Mouse (Mus musculus) midbrain, postnatal 0 days (tissue): ENCODE results near the gene Eid1. TPM values are rescaled to one million over a fixed set of nuclear protein-coding genes. Genes with fewer than 3 reads are reported as not detected.

Source experiments
- ATAC-seq: fragments of 200-750 bp; cut with Nextera tagmentation; 2 replicates; pipeline ENCODE4 v1.8.0; 2017; ENCODE audit warnings: moderate number of reproducible peaks, mild to moderate bottlenecking, moderate TSS enrichment, moderate library complexity; ENCODE audit not compliant: low FRiP score
- DNase-seq: peaks from one replicate; pipeline ENCODE4 v3.0.0-alpha.2; 2015; ENCODE audit warnings: low spot score
- H3K27ac ChIP-seq: fragments of 300-500 bp; sonication (generic); 2 replicates; pipeline ENCODE4 v1.5.1; 2014; ENCODE audit warnings: low read depth, mild to moderate bottlenecking, low read length, mixed read lengths
- H3K27me3 ChIP-seq: fragments of 300-500 bp; sonication (generic); 2 replicates; pipeline ENCODE4 v1.6.1; 2014; ENCODE audit warnings: low read length, control low read depth, mixed read lengths; ENCODE audit not compliant: insufficient read depth
- H3K36me3 ChIP-seq: fragments of 300-500 bp; sonication (generic); 2 replicates; pipeline ENCODE4 v1.6.1; 2014; ENCODE audit warnings: low read length, control low read depth, mixed read lengths; ENCODE audit not compliant: insufficient read depth
- H3K4me1 ChIP-seq: fragments of 300-500 bp; sonication (generic); 2 replicates; pipeline ENCODE4 v1.6.1; 2014; ENCODE audit warnings: mild to moderate bottlenecking, control low read depth, antibody characterized with exemption, low read length, mixed read lengths; ENCODE audit not compliant: insufficient read depth
- H3K4me2 ChIP-seq: fragments of 300-500 bp; sonication (generic); 2 replicates; pipeline ENCODE4 v1.6.1; 2014; ENCODE audit warnings: low read depth, mild to moderate bottlenecking, low read length, mixed read lengths; ENCODE audit not compliant: poor library complexity, severe bottlenecking
- H3K4me3 ChIP-seq: fragments of 300-500 bp; sonication (generic); 2 replicates; pipeline ENCODE4 v1.5.1; 2014; ENCODE audit warnings: low read depth, mild to moderate bottlenecking, low read length, moderate library complexity
- H3K9ac ChIP-seq: fragments of 300-500 bp; sonication (generic); replicated peaks from 2 replicates; pipeline ENCODE4 v1.6.1; 2014; ENCODE audit warnings: mild to moderate bottlenecking, low read length, moderate library complexity, mixed read lengths; ENCODE audit not compliant: poor library complexity, severe bottlenecking
- H3K9me3 ChIP-seq: fragments of 300-500 bp; sonication (generic); 2 replicates; pipeline ENCODE4 v1.6.1; 2016; ENCODE audit warnings: low read length, control low read depth
- CTCF ChIP-seq: IDR thresholded peaks from 2 replicates; pipeline ENCODE4 v1.5.1; 2016; ENCODE audit warnings: antibody characterized with exemption, mild to moderate bottlenecking
- WGBS: fragments of 180-500 bp; shearing (Covaris S2); extraction: QIAGEN DNeasy Blood & Tissue Kit; methylation state at CpG from one replicate; pipeline ENCODE4 v1.1.7; 2014; 5-methylcytosine and 5-hydroxymethylcytosine counted together
- polyA plus RNA-seq: library from polyadenylated mRNA; unstranded; fragments of >200 nt; fragmentation: Nextera tagmentation; extraction: Ambion mirVana; gene quantifications from 2 replicates; pipeline ENCODE4 v1.2.1, GENCODE M21; 2015
- total RNA-seq: library from RNA; depleted of rRNA; stranded (reverse); fragments of >200 nt; gene quantifications from 2 replicates; pipeline ENCODE4 v1.2.3, GENCODE M21; 2014

The Eid1 gene
- total and polyA plus RNA-seq, 2 experiments from 2014 or later, result 428 to 465 TPM

- no peak overlapping the region for H3K27ac ChIP-seq
- H3K4me1 ChIP-seq, result no peaks in the 10 kb centered on the region
- H3K4me2 ChIP-seq, result no peak overlapping the region
- H3K27me3 ChIP-seq, result no peaks in the 10 kb centered on the region
- H3K36me3 ChIP-seq, result no peaks in the 10 kb centered on the region
- no peaks in the 10 kb centered on the region for H3K9me3 ChIP-seq
- WGBS, result 92% methylated on average over 2 of the region's 2 CpGs
- no peak overlapping the region for H3K9ac ChIP-seq
- ATAC-seq, result no peak
- TF ChIP-seq CTCF, result no peak
- DNase-seq, result no peak
- H3K4me3 ChIP-seq, result no peak overlapping the region
Measured at GRCm38 (mm10) chr2:125630010-125630409, 42.9 kb upstream of the Eid1 start.

GRCm38 (mm10) chr2:125637331-125637730 is 35.6 kb upstream of the Eid1 start:
- DNase-seq (no peak), ATAC-seq (no peak)
- Histone ChIP-seq H3K27ac (no peak overlapping the region), H3K27me3 (no peaks in the 10 kb centered on the region), H3K4me2 (no peak overlapping the region), H3K4me3 (no peak overlapping the region), H3K9me3 (no peaks in the 10 kb centered on the region), H3K4me1 (no peaks in the 10 kb centered on the region), H3K9ac (no peak overlapping the region), H3K36me3 (no peaks in the 10 kb centered on the region; the same call in 1 of the 2 replicates)
- no peak for TF ChIP-seq CTCF
- WGBS, result 90% methylated on average over 7 of the region's 7 CpGs

GRCm38 (mm10) chr2:125644912-125645311 is 28.0 kb upstream of the Eid1 start:
- ATAC-seq, result no peak
- no peak for DNase-seq
- 64% methylated on average over 6 of the region's 6 CpGs for whole genome bisulfite sequencing

GRCm38 (mm10) chr2:125650038-125650437 is 22.9 kb upstream of the Eid1 start:
- no peak for ATAC-seq
- no peak overlapping the region for H3K27ac ChIP-seq
- H3K4me2 ChIP-seq, result no peak overlapping the region
- WGBS, result 93% methylated on average over 5 of the region's 5 CpGs
- no peak for TF ChIP-seq CTCF
- H3K9ac ChIP-seq, result no peak overlapping the region
- no peaks in the 10 kb centered on the region for H3K9me3 ChIP-seq
- DNase-seq, result no peak
- H3K36me3 ChIP-seq, result no peaks in the 10 kb centered on the region
- no peak overlapping the region for H3K4me3 ChIP-seq
- H3K4me1 ChIP-seq, result no peaks in the 10 kb centered on the region
- H3K27me3 ChIP-seq, result no peaks in the 10 kb centered on the region

More at GRCm38 (mm10) chr2:125644912-125645311, 28.0 kb upstream of the Eid1 start:
- H3K4me1 ChIP-seq, result no peaks in the 10 kb centered on the region
- no peaks in the 10 kb centered on the region for H3K36me3 ChIP-seq
- no peak overlapping the region for H3K4me3 ChIP-seq
- no peak for TF ChIP-seq CTCF
- H3K9me3 ChIP-seq, result no peaks in the 10 kb centered on the region
- H3K4me2 ChIP-seq, result no peak overlapping the region
- H3K27me3 ChIP-seq, result no peaks in the 10 kb centered on the region
- H3K9ac ChIP-seq, result no peak overlapping the region
- H3K27ac ChIP-seq, result no peak overlapping the region

GRCm38 (mm10) chr2:125650742-125651352 is 22.0 kb upstream of the Eid1 start:
- 94% methylated on average over 14 of the region's 14 CpGs for WGBS
- Histone ChIP-seq H3K4me3 (no peak overlapping the region), H3K27me3 (no peaks in the 10 kb centered on the region), H3K36me3 (no peaks in the 10 kb centered on the region), H3K9me3 (no peaks in the 10 kb centered on the region), H3K4me1 (no peaks in the 10 kb centered on the region), H3K9ac (no peak overlapping the region), H3K4me2 (no peak overlapping the region), H3K27ac (no peak overlapping the region)
- no peak for DNase-seq
- no peak for ATAC-seq
- no peak for TF ChIP-seq CTCF

GRCm38 (mm10) chr2:125651563-125651962 is 21.3 kb upstream of the Eid1 start:
- no peak overlapping the region for H3K4me2 ChIP-seq
- no peak overlapping the region for H3K27ac ChIP-seq
- H3K9me3 ChIP-seq, result no peaks in the 10 kb centered on the region
- ATAC-seq, result no peak
- no peaks in the 10 kb centered on the region for H3K27me3 ChIP-seq
- H3K36me3 ChIP-seq, result no peaks in the 10 kb centered on the region
- H3K4me3 ChIP-seq, result no peak overlapping the region
- TF ChIP-seq CTCF, result no peak
- WGBS, result 52% methylated on average over 8 of the region's 8 CpGs
- H3K4me1 ChIP-seq, result no peaks in the 10 kb centered on the region
- H3K9ac ChIP-seq, result no peak overlapping the region
- DNase-seq, result no peak
